16 mouse cellular contexts compared by ENCODE assay signal in genomic region chr4:45771173-45771572, GRCm38 (mm10). TPM values are rescaled to one million over a fixed set of nuclear protein-coding genes. Genes with fewer than 3 reads are reported as not detected.
DNase-seq lines count a peak whose midpoint lies in the region; ATAC-seq lines count a peak whose summit lies in the region.
"Had no signal": no experiment of that assay in that cellular context is flagged by ENCODE, and none has a peak within 500 bp of the region (broad histone marks: within the 10 kb centered on the region; RNA-seq: fewer than 3 reads in every experiment).

No protein-coding gene starts in this region.

- no peaks in the 10 kb centered on the region for H3K9me3 ChIP-seq in forebrain, embryonic 16.5 days (ENCODE audit: control insufficient read depth, low read length)
- H3K9me3 ChIP-seq in midbrain, embryonic 13.5 days, result no peaks in the 10 kb centered on the region
- H3K9me3 ChIP-seq: embryonic facial prominence, embryonic 12.5 days; liver, embryonic 12.5 days; megakaryocyte, embryonic 14.5 days; neural tube, embryonic 12.5 days; stomach, embryonic 15.5 days had no signal

- H3K27ac ChIP-seq in forebrain, embryonic 16.5 days (ENCODE audit: low read length), result peak overlapping the region; percentile 89
- H3K27ac ChIP-seq in midbrain, embryonic 13.5 days, result peak overlapping the region; percentile 68
- H3K27ac ChIP-seq: embryonic facial prominence, embryonic 12.5 days; gastrocnemius, adult 2 months; liver, embryonic 12.5 days; neural tube, embryonic 12.5 days; stomach, embryonic 15.5 days had no signal

- H3K36me3 ChIP-seq in forebrain, embryonic 16.5 days (ENCODE audit: control insufficient read depth, insufficient read depth), result no peaks in the 10 kb centered on the region
- H3K36me3 ChIP-seq in midbrain, embryonic 13.5 days, result no peaks in the 10 kb centered on the region
- H3K36me3 ChIP-seq: embryonic facial prominence, embryonic 12.5 days; liver, embryonic 12.5 days; neural tube, embryonic 12.5 days; stomach, embryonic 15.5 days had no signal

- peak overlapping the region; percentile 23; the same call in 1 of the 2 replicates for H3K9ac ChIP-seq in forebrain, embryonic 16.5 days (replicated peaks; ENCODE audit: low read depth, low read length)
- H3K9ac ChIP-seq in midbrain, embryonic 13.5 days (replicated peaks), result peak overlapping the region; percentile 28; the same call in 1 of the 2 replicates
- H3K9ac ChIP-seq: liver, embryonic 12.5 days; neural tube, embryonic 12.5 days; stomach, embryonic 15.5 days had no signal

- H3K4me2 ChIP-seq in forebrain, embryonic 16.5 days (ENCODE audit: low read length), result no peak overlapping the region
- H3K4me2 ChIP-seq in midbrain, embryonic 13.5 days (replicated peaks), result no peak overlapping the region; the same call in 1 of the 2 replicates
- H3K4me2 ChIP-seq: embryonic facial prominence, embryonic 12.5 days; heart, embryonic 11.5 days; liver, embryonic 12.5 days; stomach, embryonic 15.5 days had no signal

- H3K4me1 ChIP-seq in forebrain, embryonic 16.5 days (replicated peaks; ENCODE audit: control insufficient read depth, insufficient read depth, low read length), result peaks cover 43% of the 10 kb centered on the region
- H3K4me1 ChIP-seq in midbrain, embryonic 13.5 days (replicated peaks), result peaks cover 55% of the 10 kb centered on the region

- DNase-seq in ES-CJ7 (ENCODE audit: low read depth, low spot score) (peak; percentile 88), ZHBTc4 (ENCODE audit: low read depth, low spot score) (peak; percentile 93)
- no peak for DNase-seq in layer of hippocampus, postnatal 25 days (ENCODE audit: extremely low spot score in 1 of 2, low spot score in 1 of 2)
- DNase-seq in left cerebral cortex, adult 18-20 months (ENCODE audit: low spot score in 2 of 2), result no peak
- DNase-seq: gastrocnemius, adult 2 months had no signal

- no peak for ATAC-seq in forebrain, embryonic 16.5 days
- ATAC-seq in midbrain, embryonic 13.5 days, result no peak; the same call in none of the 2 replicates
- no peak for ATAC-seq in megakaryocyte, adult 5-6 weeks (ENCODE audit: poor library complexity, severe bottlenecking)
- ATAC-seq: CD4-positive, CD25-positive, alpha-beta regulatory T cell, adult 4 months; liver, embryonic 12.5 days; lung, postnatal 0 days had no signal

- no peak overlapping the region for H3K4me3 ChIP-seq in forebrain, embryonic 16.5 days (replicated peaks; ENCODE audit: low read length)
- no peak overlapping the region for H3K4me3 ChIP-seq in midbrain, embryonic 13.5 days (replicated peaks)
- H3K4me3 ChIP-seq: embryonic facial prominence, embryonic 12.5 days; gastrocnemius, adult 2 months; liver, embryonic 12.5 days; megakaryocyte, embryonic 14.5 days; neural tube, embryonic 12.5 days; stomach, embryonic 15.5 days had no signal

- WGBS in forebrain, embryonic 16.5 days, result 3% methylated on average over 8 of the region's 8 CpGs
- WGBS in midbrain, embryonic 13.5 days, result 8% methylated on average over 8 of the region's 8 CpGs

- H3K27me3 ChIP-seq in forebrain, embryonic 16.5 days (replicated peaks; ENCODE audit: control insufficient read depth, insufficient read depth, low read length), result no peaks in the 10 kb centered on the region
- peaks cover 60% of the 10 kb centered on the region for H3K27me3 ChIP-seq in midbrain, embryonic 13.5 days

RNA-seq across cellular contexts. Expression of gene Aldh1b1, which starts 27.6 kb away (rescaled TPM):
- 30.9 and 31.8 TPM in 2 replicates for polyA plus RNA-seq in forebrain, embryonic 16.5 days (2015; fragmentation: Nextera tagmentation; extraction: Ambion mirVana)
- polyA plus RNA-seq in midbrain, embryonic 13.5 days (2015; fragmentation: Nextera tagmentation; extraction: Ambion mirVana), result 15.8 and 17.6 TPM in 2 replicates
- 1 to 10 TPM; 9.2 to 9.9 TPM for total RNA-seq in layer of hippocampus, postnatal 25 days (2021)
- total RNA-seq in left cerebral cortex, adult 18-20 months (2021), result 1 to 10 TPM; 4.6 to 4.7 TPM
- 10.4 and 11.6 TPM in 2 replicates for total RNA-seq in megakaryocyte, adult 5-6 weeks (2015)
- total RNA-seq in megakaryocyte, adult 5-6 weeks (2017), result 36.2 and 41.9 TPM in 2 replicates

RNA-seq across cellular contexts. Expression of gene Igfbpl1, which starts 55.5 kb away (rescaled TPM):
- 94.2 and 109 TPM in 2 replicates for polyA plus RNA-seq in forebrain, embryonic 16.5 days (2015; fragmentation: Nextera tagmentation; extraction: Ambion mirVana)
- polyA plus RNA-seq in midbrain, embryonic 13.5 days (2015; fragmentation: Nextera tagmentation; extraction: Ambion mirVana), result 69.9 and 83.3 TPM in 2 replicates
- total RNA-seq in layer of hippocampus, postnatal 25 days (2021), result 10 to 100 TPM; 12.5 to 14.5 TPM
- under 1 TPM in 1 of 2 experiments, not detected in 1; 0.51 TPM for total RNA-seq in left cerebral cortex, adult 18-20 months (2021)
- total RNA-seq in megakaryocyte, adult 5-6 weeks (2015), result not detected in 2 replicates
- not detected in 2 replicates for total RNA-seq in megakaryocyte, adult 5-6 weeks (2017)
- total RNA-seq: gastrocnemius, adult 2 months had no signal
- polyA plus RNA-seq: CD4-positive, CD25-positive, alpha-beta regulatory T cell, adult 4 months; liver, embryonic 12.5 days; lung, postnatal 0 days had no signal

Comparison
In these comparisons a context has a peak if more than half of its experiments do, and no peak if none do; other contexts are left out.
1. DNase-seq: peak in ES-CJ7 (single experiment) and ZHBTc4 (single experiment); none in layer of hippocampus, postnatal 25 days (0 of 2) and left cerebral cortex, adult 18-20 months (0 of 2).
2. RNA of gene Igfbpl1, which starts 55.5 kb away (total RNA-seq): 12.5 to 14.5 TPM in layer of hippocampus, postnatal 25 days; 0.51 TPM in left cerebral cortex, adult 18-20 months and not detected in megakaryocyte, adult 5-6 weeks; every median in the first group is over 4 times any median in the second.